Mouse (Mus musculus) limb, embryonic 10.5 days (tissue): ENCODE data around the gene Arhgap22. TPM values are rescaled to one million over a fixed set of nuclear protein-coding genes. Genes with fewer than 3 reads are reported as not detected.

Experiments
- DNase-seq: peaks from one replicate; pipeline ENCODE4 v3.0.0-alpha.2; 2017; ENCODE audit warnings: low spot score
- H3K27ac ChIP-seq: fragments of 300-500 bp; sonication (generic); 2 replicates; pipeline ENCODE4 v1.5.1; 2016; ENCODE audit warnings: mild to moderate bottlenecking
- H3K27me3 ChIP-seq: fragments of 300-500 bp; sonication (generic); 2 replicates; pipeline ENCODE4 v1.6.1; 2016; ENCODE audit warnings: low read depth, mild to moderate bottlenecking; ENCODE audit not compliant: poor library complexity, severe bottlenecking
- H3K36me3 ChIP-seq: fragments of 300-500 bp; sonication (generic); 2 replicates; pipeline ENCODE4 v1.6.1; 2016; ENCODE audit warnings: mild to moderate bottlenecking, moderate library complexity
- H3K4me1 ChIP-seq: fragments of 300-500 bp; sonication (generic); 2 replicates; pipeline ENCODE4 v1.6.1; 2016
- H3K4me3 ChIP-seq: fragments of 300-500 bp; sonication (generic); 2 replicates; pipeline ENCODE4 v1.5.1; 2016; ENCODE audit warnings: mild to moderate bottlenecking, moderate library complexity
- H3K9me3 ChIP-seq: fragments of 300-500 bp; sonication (generic); replicated peaks from 2 replicates; pipeline ENCODE4 v1.6.1; 2016; ENCODE audit warnings: mild to moderate bottlenecking
- WGBS: fragments of 180-500 bp; shearing (Covaris S2); methylation state at CpG from one replicate; pipeline ENCODE4 v1.1.7; 2016; 5-methylcytosine and 5-hydroxymethylcytosine counted together
- polyA plus RNA-seq: library from polyadenylated mRNA; unstranded; fragments of >200 nt; fragmentation: Nextera tagmentation; extraction: Ambion mirVana; gene quantifications from 2 replicates; pipeline ENCODE4 v1.2.1, GENCODE M21; 2016

Gene Arhgap22
- polyA plus RNA-seq, 1 experiment from 2014 or later = 2.4 TPM

GRCm38 (mm10) chr14:33202161-33202560, 11.7 kb upstream of the Arhgap22 start:
- H3K36me3 ChIP-seq = no peaks in the 10 kb centered on the region
- H3K4me3 ChIP-seq = no peak overlapping the region
- H3K4me1 ChIP-seq = peaks cover 4% of the 10 kb centered on the region
- no peak overlapping the region for H3K27ac ChIP-seq
- no peak for DNase-seq
- H3K27me3 ChIP-seq = no peaks in the 10 kb centered on the region
- 80% methylated on average over 4 of the region's 4 CpGs for WGBS
- H3K9me3 ChIP-seq = no peaks in the 10 kb centered on the region

GRCm38 (mm10) chr14:33202885-33203284, 10.9 kb upstream of the Arhgap22 start:
- WGBS = 89% methylated on average over 6 of the region's 6 CpGs
- H3K4me3 ChIP-seq = no peak overlapping the region

GRCm38 (mm10) chr14:33203777-33204176, 10.0 kb upstream of the Arhgap22 start:
- WGBS = 90% methylated on average over 14 of the region's 14 CpGs
- Histone ChIP-seq H3K27me3 (no peaks in the 10 kb centered on the region), H3K9me3 (no peaks in the 10 kb centered on the region), H3K4me1 (peaks cover 4% of the 10 kb centered on the region), H3K36me3 (no peaks in the 10 kb centered on the region), H3K27ac (no peak overlapping the region), H3K4me3 (no peak overlapping the region)
- DNase-seq = no peak

More at GRCm38 (mm10) chr14:33202885-33203284, 10.9 kb upstream of the Arhgap22 start:
- Histone ChIP-seq H3K9me3 (no peaks in the 10 kb centered on the region), H3K27me3 (no peaks in the 10 kb centered on the region), H3K27ac (no peak overlapping the region), H3K4me1 (peaks cover 4% of the 10 kb centered on the region), H3K36me3 (no peaks in the 10 kb centered on the region)
- DNase-seq = no peak

- Histone ChIP-seq H3K9me3 (no peaks in the 10 kb centered on the region), H3K27me3 (no peaks in the 10 kb centered on the region), H3K4me3 (peak overlapping the region; percentile 35), H3K36me3 (no peaks in the 10 kb centered on the region), H3K4me1 (peaks cover 4% of the 10 kb centered on the region), H3K27ac (no peak overlapping the region)
- DNase-seq = no peak
- 38% methylated on average over 24 of the region's 24 CpGs for WGBS
Measured at GRCm38 (mm10) chr14:33205280-33205965, 8.4 kb upstream of the Arhgap22 start.

GRCm38 (mm10) chr14:33207011-33207410, 6.8 kb upstream of the Arhgap22 start:
- DNase-seq = no peak
- Histone ChIP-seq H3K4me3 (no peak overlapping the region), H3K27ac (no peak overlapping the region), H3K4me1 (peaks cover 4% of the 10 kb centered on the region), H3K36me3 (no peaks in the 10 kb centered on the region), H3K9me3 (no peaks in the 10 kb centered on the region), H3K27me3 (no peaks in the 10 kb centered on the region)
- WGBS = 21% methylated on average over 2 of the region's 2 CpGs

- DNase-seq = no peak
- H3K4me3 ChIP-seq = no peak overlapping the region
- no peaks in the 10 kb centered on the region for H3K9me3 ChIP-seq
- no peaks in the 10 kb centered on the region for H3K36me3 ChIP-seq
- peaks cover 4% of the 10 kb centered on the region for H3K4me1 ChIP-seq
- H3K27me3 ChIP-seq = no peaks in the 10 kb centered on the region
- 32% methylated on average over 5 of the region's 5 CpGs for WGBS
- H3K27ac ChIP-seq = no peak overlapping the region
Measured at GRCm38 (mm10) chr14:33208331-33208730, 5.5 kb upstream of the Arhgap22 start.

GRCm38 (mm10) chr14:33210806-33211205, 3.0 kb upstream of the Arhgap22 start:
- no peaks in the 10 kb centered on the region for H3K36me3 ChIP-seq
- no peak overlapping the region for H3K4me3 ChIP-seq
- H3K27ac ChIP-seq = no peak overlapping the region
- H3K9me3 ChIP-seq = no peaks in the 10 kb centered on the region
- no peak for DNase-seq
- H3K4me1 ChIP-seq = peaks cover 8% of the 10 kb centered on the region
- peaks cover 20% of the 10 kb centered on the region for H3K27me3 ChIP-seq
- WGBS = 83% methylated on average over 8 of the region's 8 CpGs

- H3K4me3 ChIP-seq = no peak overlapping the region
Measured at GRCm38 (mm10) chr14:33212271-33212957, 1.4 kb upstream of the Arhgap22 start.

GRCm38 (mm10) chr14:33212958-33213309, 892 bp upstream of the Arhgap22 start:
- H3K36me3 ChIP-seq = no peaks in the 10 kb centered on the region
- no peak overlapping the region for H3K4me3 ChIP-seq
- no peak overlapping the region for H3K27ac ChIP-seq
- DNase-seq = no peak
- H3K27me3 ChIP-seq = peaks cover 41% of the 10 kb centered on the region
- H3K4me1 ChIP-seq = peaks cover 8% of the 10 kb centered on the region
- WGBS = 89% methylated on average over 12 of the region's 12 CpGs
- no peaks in the 10 kb centered on the region for H3K9me3 ChIP-seq

More at GRCm38 (mm10) chr14:33212271-33212957, 1.4 kb upstream of the Arhgap22 start:
- Histone ChIP-seq H3K9me3 (no peaks in the 10 kb centered on the region), H3K36me3 (no peaks in the 10 kb centered on the region), H3K27ac (no peak overlapping the region), H3K4me1 (peaks cover 8% of the 10 kb centered on the region), H3K27me3 (peaks cover 36% of the 10 kb centered on the region)
- DNase-seq = no peak
- WGBS = 56% methylated on average over 5 of the region's 5 CpGs

- no peak for DNase-seq
- peaks cover 15% of the 10 kb centered on the region for H3K4me1 ChIP-seq
- H3K27ac ChIP-seq = no peak overlapping the region
- 16% methylated on average over 4 of the region's 4 CpGs for WGBS
- no peaks in the 10 kb centered on the region for H3K36me3 ChIP-seq
- no peak overlapping the region for H3K4me3 ChIP-seq
- no peaks in the 10 kb centered on the region for H3K9me3 ChIP-seq
- peaks cover 41% of the 10 kb centered on the region for H3K27me3 ChIP-seq
Measured at GRCm38 (mm10) chr14:33214767-33215128, 922 bp downstream of the Arhgap22 start.

GRCm38 (mm10) chr14:33215163-33215562, 1.3 kb downstream of the Arhgap22 start:
- peaks cover 41% of the 10 kb centered on the region for H3K27me3 ChIP-seq
- no peak overlapping the region for H3K27ac ChIP-seq
- no peak for DNase-seq
- H3K36me3 ChIP-seq = no peaks in the 10 kb centered on the region
- H3K4me1 ChIP-seq = peaks cover 15% of the 10 kb centered on the region
- WGBS = 83% methylated on average over 1 of the region's 1 CpGs
- H3K4me3 ChIP-seq = no peak overlapping the region
- H3K9me3 ChIP-seq = no peaks in the 10 kb centered on the region

GRCm38 (mm10) chr14:33216343-33217208, 2.8 kb downstream of the Arhgap22 start:
- DNase-seq = no peak
- Histone ChIP-seq H3K9me3 (no peaks in the 10 kb centered on the region), H3K4me3 (no peak overlapping the region), H3K27me3 (peaks cover 41% of the 10 kb centered on the region), H3K27ac (no peak overlapping the region), H3K36me3 (no peaks in the 10 kb centered on the region), H3K4me1 (peaks cover 15% of the 10 kb centered on the region)
- WGBS = 87% methylated on average over 19 of the region's 19 CpGs

GRCm38 (mm10) chr14:33225235-33225634, 11.4 kb downstream of the Arhgap22 start:
- Histone ChIP-seq H3K27me3 (no peaks in the 10 kb centered on the region), H3K27ac (no peak overlapping the region), H3K9me3 (no peaks in the 10 kb centered on the region), H3K4me1 (no peaks in the 10 kb centered on the region), H3K36me3 (no peaks in the 10 kb centered on the region), H3K4me3 (no peak overlapping the region)
- 97% methylated on average over 4 of the region's 4 CpGs for WGBS
- DNase-seq = no peak
